Mouse (Mus musculus) MEL (cell line): ENCODE measurements at regions not wholly inside any gene's neighbourhood (a gene's known extent, or its start where the extent isn't known, plus 50 kb on each side); places are given as distances from the start of the nearest gene placed in this dataset.

ENCODE experiments used
- CTCF ChIP-seq, 3 experiments: IDR thresholded peaks in 2 of 3; conservative IDR thresholded peaks in 1 of 3; 2 replicates each; pipeline ENCODE4 v1.5.1; 2011 to 2012; ENCODE audit warnings: low read length in 3 of 3, low read depth in 2 of 3, mild to moderate bottlenecking in 2 of 3, improper control_type of control experiment in 1 of 3, inconsistent platforms in 1 of 3, mixed read lengths in 1 of 3, moderate library complexity in 1 of 3; ENCODE audit not compliant: control insufficient read depth in 1 of 3, insufficient read depth in 1 of 3, poor library complexity in 1 of 3, severe bottlenecking in 1 of 3
- EP300 ChIP-seq, 2 experiments: IDR thresholded peaks; 2 replicates each; pipeline ENCODE4 v1.6.1; 2011; ENCODE audit warnings: improper control_type of control experiment in 2 of 2, low read length in 2 of 2, low read depth in 1 of 2, mild to moderate bottlenecking in 1 of 2
- ETS1 ChIP-seq: IDR thresholded peaks from 2 replicates; pipeline ENCODE4 v1.6.1; 2012; ENCODE audit warnings: low read depth, mild to moderate bottlenecking, inconsistent platforms, low read length, improper control_type of control experiment, moderate library complexity
- GABPA ChIP-seq: IDR thresholded peaks from 2 replicates; pipeline ENCODE4 v1.6.1; 2012; ENCODE audit warnings: low read depth, mild to moderate bottlenecking, inconsistent platforms, low read length, improper control_type of control experiment, moderate library complexity
- SMC3 ChIP-seq: IDR thresholded peaks from 2 replicates; pipeline ENCODE4 v1.6.1; 2011; ENCODE audit warnings: low read depth, low read length, improper control_type of control experiment
- TAL1 ChIP-seq: IDR thresholded peaks from 2 replicates; pipeline ENCODE4 v1.6.1; 2012; ENCODE audit warnings: mild to moderate bottlenecking, inconsistent platforms, low read length, moderate library complexity, mixed read lengths
- TBP ChIP-seq: IDR thresholded peaks from 2 replicates; pipeline ENCODE4 v1.8.0; 2011; ENCODE audit warnings: low read depth, low read length, improper control_type of control experiment
- USF1 ChIP-seq: IDR thresholded peaks from 2 replicates; pipeline ENCODE4 v1.6.1; 2014; ENCODE audit warnings: low read depth, mild to moderate bottlenecking, inconsistent platforms, low read length, improper control_type of control experiment, moderate library complexity
- ZNF384 ChIP-seq: IDR thresholded peaks from 2 replicates; pipeline ENCODE4 v1.6.1; 2012; ENCODE audit warnings: low read depth, mild to moderate bottlenecking, inconsistent platforms, low read length, improper control_type of control experiment

GRCm38 (mm10) chr6:26766846-26767245 lies 957.8 kb upstream of the Pot1a start:
- TF ChIP-seq TAL1 (no peak), USF1 (no peak), TBP (no peak), EP300 (IDR thresholded peaks at IDR 0.05; ENCODE audit: low read depth in 1 of 2, low read length in 2 of 2) (no peak), SMC3 (no peak), CTCF (IDR thresholded peaks at IDR 0.05 in 2 of 3, conservative IDR thresholded peaks at IDR 0.05 in 1 of 3; ENCODE audit: control insufficient read depth in 1 of 3, insufficient read depth in 1 of 3, low read depth in 2 of 3, low read length in 3 of 3, poor library complexity in 1 of 3, severe bottlenecking in 1 of 3) (no peak), ETS1 (no peak), ZNF384 (no peak), GABPA (no peak)
